Mouse (Mus musculus) CH12.LX (cell line): Measurements from ENCODE around the gene Rtbdn. TPM values are rescaled to one million over a fixed set of nuclear protein-coding genes. Genes with fewer than 3 reads are reported as not detected.

ENCODE experiments used
- DNase-seq: peaks from one replicate; pipeline ENCODE4 v3.0.0-alpha.2; 2013; ENCODE audit errors: extremely low read depth
- H3K27ac ChIP-seq: 2 replicates; pipeline ENCODE4 v1.5.1; 2012; ENCODE audit warnings: low read depth, mild to moderate bottlenecking, control low read depth, moderate library complexity; ENCODE audit not compliant: insufficient read depth
- H3K27me3 ChIP-seq: replicated peaks from 2 replicates; pipeline ENCODE3; 2012; ENCODE audit warnings: inconsistent platforms
- H3K36me3 ChIP-seq, 2 experiments: replicated peaks in 1 of 2; 2 replicates each; pipeline versions ENCODE3 to v1.6.1; 2012; ENCODE audit warnings: inconsistent platforms in 1 of 2, low read length in 1 of 2, mild to moderate bottlenecking in 1 of 2, mixed read lengths in 1 of 2, moderate library complexity in 1 of 2; ENCODE audit not compliant: control insufficient read depth in 1 of 2, insufficient read depth in 1 of 2
- H3K4me1 ChIP-seq, 2 experiments: 2 replicates each; pipeline ENCODE4 v1.6.1; 2012; ENCODE audit warnings: inconsistent platforms in 1 of 2, moderate library complexity in 1 of 2; ENCODE audit not compliant: insufficient read depth in 2 of 2, control insufficient read depth in 1 of 2
- H3K4me2 ChIP-seq: 2 replicates; pipeline ENCODE4 v1.6.1; 2012; ENCODE audit warnings: low read depth, mild to moderate bottlenecking, control low read depth; ENCODE audit not compliant: poor library complexity, insufficient read depth, severe bottlenecking
- H3K4me3 ChIP-seq, 3 experiments: fragments of 150-350 bp in 1 of 3; sonication (generic) in 1 of 3; replicated peaks in 1 of 3; 2 replicates each; pipeline versions ENCODE3 to v1.5.1; 2011 to 2012; ENCODE audit warnings: low read depth in 2 of 3, low read length in 2 of 3, mild to moderate bottlenecking in 2 of 3, moderate library complexity in 2 of 3, control low read depth in 1 of 3, improper control_type of control experiment in 1 of 3, inconsistent platforms in 1 of 3, mixed read lengths in 1 of 3; ENCODE audit not compliant: poor library complexity in 1 of 3
- H3K79me2 ChIP-seq: replicated peaks from 2 replicates; pipeline ENCODE4 v1.6.1; 2012; ENCODE audit warnings: mild to moderate bottlenecking, moderate library complexity; ENCODE audit not compliant: control insufficient read depth, poor library complexity, insufficient read depth, severe bottlenecking; ENCODE audit errors: extremely low read depth
- H3K9ac ChIP-seq: 2 replicates; pipeline ENCODE4 v1.6.1; 2012; ENCODE audit warnings: low read depth, mild to moderate bottlenecking, control low read depth, moderate library complexity; ENCODE audit not compliant: insufficient read depth
- H3K9me3 ChIP-seq: replicated peaks from 2 replicates; pipeline ENCODE3; 2012; ENCODE audit warnings: low read length, inconsistent platforms, mixed read lengths
- BHLHE40 ChIP-seq: IDR thresholded peaks from 2 replicates; pipeline ENCODE4 v1.6.1; 2011; ENCODE audit warnings: mild to moderate bottlenecking, low read depth, low read length, improper control_type of control experiment
- CHD2 ChIP-seq: IDR thresholded peaks from 2 replicates; pipeline ENCODE4 v1.6.1; 2011; ENCODE audit warnings: low read length, improper control_type of control experiment
- ELF1 ChIP-seq: IDR thresholded peaks from 2 replicates; pipeline ENCODE4 v1.6.1; 2014; ENCODE audit warnings: low read depth, mild to moderate bottlenecking, inconsistent platforms, low read length, improper control_type of control experiment
- GABPA ChIP-seq: IDR thresholded peaks from 2 replicates; pipeline ENCODE4 v1.6.1; 2012; ENCODE audit warnings: low read depth, low read length, improper control_type of control experiment, inconsistent platforms; ENCODE audit not compliant: insufficient replicate concordance
- JUN ChIP-seq: IDR thresholded peaks from 2 replicates; pipeline ENCODE4 v1.6.1; 2011; ENCODE audit warnings: low read depth, mild to moderate bottlenecking, low read length, improper control_type of control experiment, moderate library complexity; ENCODE audit not compliant: insufficient read depth
- MAFK ChIP-seq: IDR thresholded peaks from 2 replicates; pipeline ENCODE4 v1.6.1; 2011; ENCODE audit warnings: low read length, improper control_type of control experiment; ENCODE audit not compliant: insufficient replicate concordance
- MAZ ChIP-seq: IDR thresholded peaks from 2 replicates; pipeline ENCODE4 v1.6.1; 2012; ENCODE audit warnings: low read depth, mild to moderate bottlenecking, inconsistent platforms, low read length, improper control_type of control experiment, moderate library complexity
- MEF2A ChIP-seq: IDR thresholded peaks from 2 replicates; pipeline ENCODE4 v1.6.1; 2014; ENCODE audit warnings: low read depth, mild to moderate bottlenecking, inconsistent platforms, low read length, improper control_type of control experiment, borderline replicate concordance
- NRF1 ChIP-seq: IDR thresholded peaks from 2 replicates; pipeline ENCODE4 v1.6.1; 2014; ENCODE audit warnings: low read depth, mild to moderate bottlenecking, inconsistent platforms, low read length, improper control_type of control experiment, moderate library complexity
- PAX5 ChIP-seq: IDR thresholded peaks from 2 replicates; pipeline ENCODE4 v1.6.1; 2012; ENCODE audit warnings: low read length, inconsistent platforms, mixed read lengths
- POLR2A ChIP-seq: IDR thresholded peaks from 2 replicates; pipeline ENCODE4 v1.6.1; 2011; ENCODE audit warnings: low read depth, mild to moderate bottlenecking, improper control_type of control experiment, low read length
- RAD21 ChIP-seq: IDR thresholded peaks from 2 replicates; pipeline ENCODE4 v1.6.1; 2011; ENCODE audit warnings: low read depth, mild to moderate bottlenecking, low read length, improper control_type of control experiment, moderate library complexity
- RCOR1 ChIP-seq: conservative IDR thresholded peaks from 2 replicates; pipeline ENCODE4 v1.6.1; 2012; ENCODE audit warnings: low read depth, mild to moderate bottlenecking, inconsistent platforms, low read length, improper control_type of control experiment
- TCF12 ChIP-seq: IDR thresholded peaks from 2 replicates; pipeline ENCODE4 v1.6.1; 2014; ENCODE audit warnings: low read depth, mild to moderate bottlenecking, inconsistent platforms, low read length, improper control_type of control experiment
- UBTF ChIP-seq: IDR thresholded peaks from 2 replicates; pipeline ENCODE4 v1.6.1; 2012; ENCODE audit warnings: low read depth, mild to moderate bottlenecking, inconsistent platforms, low read length, improper control_type of control experiment, moderate library complexity
- USF2 ChIP-seq: conservative IDR thresholded peaks from 2 replicates; pipeline ENCODE4 v1.6.1; 2011; ENCODE audit warnings: low read depth, low read length, improper control_type of control experiment
- ZC3H11A ChIP-seq: IDR thresholded peaks from 2 replicates; pipeline ENCODE4 v1.6.1; 2012; ENCODE audit warnings: low read depth, mild to moderate bottlenecking, inconsistent platforms, low read length, improper control_type of control experiment
- ZKSCAN1 ChIP-seq: IDR thresholded peaks from 2 replicates; pipeline ENCODE4 v1.6.1; 2012; ENCODE audit warnings: low read depth, inconsistent platforms, low read length, improper control_type of control experiment, borderline replicate concordance
- ZNF384 ChIP-seq: IDR thresholded peaks from 2 replicates; pipeline ENCODE4 v1.6.1; 2012; ENCODE audit warnings: low read depth, low read length, improper control_type of control experiment, inconsistent platforms
- dilution Hi-C: fragments of 300-500 bp; cut with MboI; formaldehyde crosslinking; loops from 2 replicates; pipeline ENCODE4 v1.14.3; 2020; ENCODE audit warnings: low sequenced_read_pairs; ENCODE audit not compliant: extremely low pct_unique_long_range_greater_than_20kb, extremely low pct_ligation_motif_present
- in situ Hi-C: fragments of 300-500 bp; cut with MboI; formaldehyde crosslinking; loops from 3 replicates; pipeline ENCODE4 v1.14.3; 2019; ENCODE audit warnings: low sequenced_read_pairs, low pct_ligation_motif_present, low pct_unique_long_range_greater_than_20kb, mixed read lengths
- polyA plus RNA-seq: library from polyadenylated mRNA; unstranded; fragments of >175 nt; gene quantifications from 2 replicates; pipeline ENCODE4 v1.2.1, GENCODE M21; 2012; ENCODE audit warnings: low read depth; ENCODE audit not compliant: insufficient read length
- total RNA-seq, 2 experiments: library from RNA; depleted of rRNA; stranded (reverse); fragments of 300-350 nt in 1 of 2; fragments of >200 nt in 1 of 2; gene quantifications; 2 replicates each; pipeline ENCODE4 v1.2.3; 2012 to 2014

Rtbdn gene
- total and polyA plus RNA-seq, 3 experiments: 0.21 to 1.8 TPM; not detected in 1

- no peak for TF ChIP-seq MAFK
- no peak for TF ChIP-seq ZC3H11A
- peak; percentile 90 for TF ChIP-seq BHLHE40
- no peak for TF ChIP-seq NRF1
- no peak for TF ChIP-seq RAD21
- no peak for TF ChIP-seq ZNF384
- TF ChIP-seq GABPA: no peak
- TF ChIP-seq ELF1: peak; percentile 50; the same call in 1 of the 2 replicates
- TF ChIP-seq JUN: no peak
- TF ChIP-seq CHD2: no peak
- TF ChIP-seq ZKSCAN1: no peak
- TF ChIP-seq PAX5: no peak
- peak; percentile 13; the same call in 1 of the 2 replicates for TF ChIP-seq TCF12
- peak; percentile 97 for TF ChIP-seq USF2
- TF ChIP-seq POLR2A: peak; percentile 81
- no peak for TF ChIP-seq UBTF
- no peak for TF ChIP-seq MEF2A
- TF ChIP-seq RCOR1: no peak
Measured at GRCm38 (mm10) chr8:84908421-84909161, 38.2 kb upstream of the Rtbdn start, which contains the start of gene Dnase2a (continued).

DNA sequence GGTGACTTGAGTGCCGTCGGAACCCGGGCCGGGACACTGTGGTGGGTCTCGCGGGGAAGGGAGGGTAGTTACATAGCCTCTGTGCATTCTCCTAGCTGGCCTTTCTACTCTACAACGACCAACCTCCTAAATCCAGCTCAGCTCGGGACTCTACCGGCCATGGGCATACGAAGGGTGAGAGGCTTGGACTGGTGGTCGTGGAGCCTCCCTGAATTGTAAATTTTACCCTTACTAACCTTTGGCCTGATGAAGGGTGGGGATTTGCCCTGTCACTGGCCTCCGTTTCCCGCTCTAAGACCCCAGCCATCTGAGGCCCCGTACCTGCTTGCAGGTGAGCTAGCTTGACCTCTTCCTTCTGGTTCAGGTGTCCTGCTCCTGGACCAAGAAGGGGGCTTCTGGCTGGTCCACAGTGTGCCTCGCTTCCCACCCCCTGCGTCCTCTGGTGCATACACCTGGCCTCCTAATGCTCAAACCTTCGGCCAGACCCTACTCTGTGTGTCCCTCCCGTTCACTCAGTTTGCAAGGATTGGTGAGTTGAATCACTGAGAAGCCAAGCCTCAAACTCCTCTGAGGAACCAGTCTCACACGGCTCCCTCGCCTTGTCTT is 37.5 kb upstream of the Rtbdn start:
- H3K4me1 ChIP-seq: peaks cover 8 to 15% of the 10 kb centered on the region in 2 experiments
- H3K36me3 ChIP-seq: peaks cover 12 to 45% of the 10 kb centered on the region in 2 experiments
- in situ Hi-C loops: no loop called here

More for the DNA sequence above, 37.5 kb upstream of the Rtbdn start:
- peaks cover 13% of the 10 kb centered on the region for H3K9me3 ChIP-seq
- peak overlapping the region; percentile 63 to 68 (median 64) for H3K4me3 ChIP-seq
- dilution Hi-C loops: no loop called here
- H3K79me2 ChIP-seq: no peaks in the 10 kb centered on the region
- no peak for DNase-seq
- peak overlapping the region; percentile 72 for H3K9ac ChIP-seq
- no peak overlapping the region for H3K27ac ChIP-seq
- H3K27me3 ChIP-seq: peaks cover 9% of the 10 kb centered on the region
- TF ChIP-seq ZNF384: no peak
- TF ChIP-seq MAZ: no peak
- H3K4me2 ChIP-seq: peak overlapping the region; percentile 40
